Mouse (Mus musculus): ENCODE results near the gene Coro6. TPM values are rescaled to one million over a fixed set of nuclear protein-coding genes. Genes with fewer than 3 reads are reported as not detected.

Coro6 gene
- not detected in 2 replicates for polyA plus RNA-seq (2012; ENCODE audit: insufficient read depth, insufficient read length, missing spikeins)

- Histone ChIP-seq H3K4me3 (ENCODE audit: insufficient read depth, low read length) (peak within 1 kb of the TSS; percentile 65), H3K4me1 (ENCODE audit: control insufficient read depth, insufficient read depth, low read length) (0 out of 2 replicates have a peak, but pooled peaks cover 4% of the 10 kb centered on the region), H3K27ac (ENCODE audit: insufficient read depth, low read depth, low read length) (no peak within 1 kb of the TSS)
- TF ChIP-seq CTCF (IDR thresholded peaks at IDR 0.05; ENCODE audit: low read depth, low read length) = no peak
- TF ChIP-seq POLR2A (IDR thresholded peaks at IDR 0.05; ENCODE audit: borderline replicate concordance, low read depth, low read length) = no peak
These were observed at the start of gene Coro6 for GRCm38 (mm10) chr11:77462283-77463100. Gene Coro6 (plus strand): TSS chr11:77462411.

- no peak overlapping the region for H3K4me3 ChIP-seq (ENCODE audit: insufficient read depth, low read length)
- H3K4me1 ChIP-seq (ENCODE audit: control insufficient read depth, insufficient read depth, low read length) = peaks cover 39% of the 10 kb centered on the region
- TF ChIP-seq CTCF (IDR thresholded peaks at IDR 0.05; ENCODE audit: low read depth, low read length) = no peak
- TF ChIP-seq POLR2A (IDR thresholded peaks at IDR 0.05; ENCODE audit: borderline replicate concordance, low read depth, low read length) = no peak
- 0 out of 2 replicates have a peak overlapping the region, but pooled peaks have one; percentile 16 for H3K27ac ChIP-seq (ENCODE audit: insufficient read depth, low read depth, low read length)
These were observed 47.9 kb upstream of the Coro6 start for GRCm38 (mm10) chr11:77414141-77414839.

DNA sequence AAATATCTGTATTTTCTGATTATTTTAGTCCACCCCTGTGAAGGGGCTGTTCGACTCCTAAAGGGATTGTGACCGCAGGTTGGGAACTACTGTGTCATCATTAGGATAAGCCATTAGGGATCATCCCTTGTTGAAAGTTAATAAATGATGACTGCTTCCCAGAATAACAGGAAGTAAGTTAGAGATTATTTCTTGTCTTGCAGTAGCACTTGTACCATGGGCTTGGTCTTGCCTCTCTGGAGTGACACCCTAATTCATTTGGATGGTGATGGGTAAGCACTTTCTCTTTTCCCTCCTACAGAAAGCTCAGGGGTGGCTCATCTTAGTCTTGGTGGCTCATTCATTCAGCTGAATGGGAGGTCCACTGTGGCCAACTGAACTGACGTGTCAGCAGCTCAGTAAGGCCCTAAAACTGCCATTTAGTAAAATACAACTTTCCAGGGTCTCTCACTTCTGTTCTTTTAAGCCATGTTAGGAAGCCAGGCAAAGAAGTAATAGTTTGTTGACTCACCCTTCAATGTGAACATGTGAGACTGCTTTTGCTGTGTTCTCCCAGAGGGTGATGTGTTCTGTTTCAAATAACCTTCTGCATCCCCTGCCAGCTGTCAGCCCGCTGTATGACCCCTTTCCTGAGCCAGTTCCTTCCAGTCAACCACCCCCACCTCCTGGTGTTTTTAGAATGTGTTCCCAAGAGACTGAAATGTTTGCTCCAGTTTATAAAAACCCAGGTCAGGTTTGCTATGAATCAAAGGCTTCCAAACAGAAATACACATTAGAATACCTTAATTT, 45.8 kb upstream of the Coro6 start:
- Histone ChIP-seq H3K27ac (ENCODE audit: insufficient read depth, low read depth, low read length) (no peak overlapping the region), H3K4me1 (ENCODE audit: control insufficient read depth, insufficient read depth, low read length) (peaks cover 27% of the 10 kb centered on the region), H3K4me3 (ENCODE audit: insufficient read depth, low read length) (no peak overlapping the region)
- no peak for TF ChIP-seq CTCF (IDR thresholded peaks at IDR 0.05; ENCODE audit: low read depth, low read length)
- TF ChIP-seq POLR2A (IDR thresholded peaks at IDR 0.05; ENCODE audit: borderline replicate concordance, low read depth, low read length) = no peak

DNA sequence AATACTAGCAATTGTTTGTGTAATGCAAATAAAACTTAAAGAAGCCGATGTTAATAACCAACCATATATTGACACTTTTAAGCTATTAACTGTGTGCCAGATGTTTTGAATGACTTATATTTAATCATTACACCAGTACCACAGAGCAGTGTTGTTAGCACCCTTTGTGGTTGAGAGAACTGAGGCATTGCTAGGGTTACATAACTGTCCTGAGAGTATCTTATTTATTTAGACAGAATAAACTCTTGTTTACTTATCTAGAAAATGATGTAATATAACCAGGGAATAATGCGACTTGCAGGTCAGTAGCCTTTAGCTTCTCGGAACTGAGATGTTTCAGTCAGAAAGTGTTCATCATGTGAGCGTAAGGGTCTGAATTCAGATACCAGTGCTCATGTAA, 44.2 kb upstream of the Coro6 start:
- Histone ChIP-seq H3K27ac (ENCODE audit: insufficient read depth, low read depth, low read length) (no peak overlapping the region), H3K4me1 (ENCODE audit: control insufficient read depth, insufficient read depth, low read length) (peaks cover 22% of the 10 kb centered on the region), H3K4me3 (ENCODE audit: insufficient read depth, low read length) (no peak overlapping the region)
- no peak for TF ChIP-seq CTCF (IDR thresholded peaks at IDR 0.05; ENCODE audit: low read depth, low read length)
- TF ChIP-seq POLR2A (IDR thresholded peaks at IDR 0.05; ENCODE audit: borderline replicate concordance, low read depth, low read length) = no peak

DNA sequence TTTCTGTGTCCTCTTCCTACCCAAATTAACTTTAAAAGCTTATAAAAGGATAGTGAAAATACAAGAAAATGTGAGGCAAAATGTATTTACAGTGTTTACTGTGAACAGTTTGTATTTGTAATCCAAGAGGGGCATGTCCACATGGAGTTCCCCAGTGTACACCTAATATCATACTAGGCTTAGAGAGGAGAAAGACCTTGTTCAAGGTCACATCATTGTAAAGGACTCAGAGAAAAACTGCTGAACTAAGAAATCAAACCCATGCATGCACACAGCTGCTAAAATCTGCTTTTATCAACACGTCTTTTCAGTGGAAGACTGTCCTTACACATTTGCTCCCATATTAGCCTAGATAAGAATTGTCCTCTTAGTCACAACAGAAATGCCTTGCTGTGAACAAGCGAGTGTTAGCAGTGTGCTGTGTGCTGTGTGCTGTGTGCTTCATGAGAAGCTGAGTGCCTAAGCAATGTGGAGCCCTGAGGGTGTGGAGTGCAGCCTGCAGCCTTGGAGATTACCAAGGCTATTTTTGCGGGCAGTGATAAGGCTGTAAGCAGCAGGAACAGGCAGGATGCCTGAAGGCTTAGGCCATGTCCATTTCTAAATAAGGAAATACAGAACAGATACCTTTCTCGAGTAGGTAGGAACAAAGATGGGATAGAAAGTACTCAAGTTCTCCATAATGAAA, 38.9 kb upstream of the Coro6 start:
- H3K4me3 ChIP-seq (ENCODE audit: insufficient read depth, low read length) = no peak overlapping the region
- no peaks in the 10 kb centered on the region for H3K4me1 ChIP-seq (ENCODE audit: control insufficient read depth, insufficient read depth, low read length)
- TF ChIP-seq CTCF (IDR thresholded peaks at IDR 0.05; ENCODE audit: low read depth, low read length) (no peak), POLR2A (IDR thresholded peaks at IDR 0.05; ENCODE audit: borderline replicate concordance, low read depth, low read length) (no peak)
- H3K27ac ChIP-seq (ENCODE audit: insufficient read depth, low read depth, low read length) = no peak overlapping the region

DNA sequence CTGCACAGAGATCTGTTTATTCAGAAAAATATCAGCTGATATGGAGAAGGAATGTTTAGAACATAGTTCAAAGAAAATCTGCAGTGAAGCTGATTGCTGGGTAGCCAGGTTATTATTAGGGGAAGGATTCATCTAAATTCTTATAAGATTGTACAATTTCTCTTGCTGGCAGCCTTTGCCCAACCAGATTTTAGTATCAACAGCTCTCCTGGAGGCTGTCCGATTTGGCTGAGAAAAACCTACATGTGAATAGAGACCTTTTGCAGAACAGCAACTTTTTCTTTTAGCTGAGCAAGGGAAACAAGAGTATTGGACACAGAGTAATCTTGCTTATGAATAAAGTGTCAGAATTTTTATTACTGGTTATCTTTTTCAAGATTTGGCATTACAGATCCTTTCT, 33.8 kb upstream of the Coro6 start:
- TF ChIP-seq POLR2A (IDR thresholded peaks at IDR 0.05; ENCODE audit: borderline replicate concordance, low read depth, low read length) = no peak
- no peak for TF ChIP-seq CTCF (IDR thresholded peaks at IDR 0.05; ENCODE audit: low read depth, low read length)
- Histone ChIP-seq H3K4me3 (ENCODE audit: insufficient read depth, low read length) (no peak overlapping the region), H3K27ac (ENCODE audit: insufficient read depth, low read depth, low read length) (no peak overlapping the region), H3K4me1 (ENCODE audit: control insufficient read depth, insufficient read depth, low read length) (no peaks in the 10 kb centered on the region)

DNA sequence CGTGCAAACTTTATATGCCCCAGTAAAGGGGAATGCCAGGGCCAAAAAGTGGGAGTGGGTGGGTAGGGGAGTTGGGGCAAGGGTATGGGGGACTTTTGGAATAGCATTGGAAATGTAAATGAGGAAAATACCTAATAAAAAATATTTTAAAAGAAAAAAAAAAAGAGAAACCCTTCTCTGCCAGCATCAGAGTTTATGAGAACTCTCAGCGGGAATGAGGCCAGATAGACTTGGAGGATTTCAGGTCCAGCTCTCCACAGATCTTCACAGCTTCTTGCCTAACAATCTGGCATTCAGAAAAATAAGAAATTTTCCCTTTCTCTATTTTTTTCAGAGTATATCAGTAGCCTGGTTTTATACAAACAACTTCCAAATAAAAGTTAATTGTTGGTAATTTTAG, 25.2 kb upstream of the Coro6 start:
- TF ChIP-seq CTCF (IDR thresholded peaks at IDR 0.05; ENCODE audit: low read depth, low read length) (no peak), POLR2A (IDR thresholded peaks at IDR 0.05; ENCODE audit: borderline replicate concordance, low read depth, low read length) (no peak)
- Histone ChIP-seq H3K4me3 (ENCODE audit: insufficient read depth, low read length) (no peak overlapping the region), H3K27ac (ENCODE audit: insufficient read depth, low read depth, low read length) (no peak overlapping the region), H3K4me1 (ENCODE audit: control insufficient read depth, insufficient read depth, low read length) (peaks cover 17% of the 10 kb centered on the region)

GRCm38 (mm10) chr11:77440081-77440480, 22.1 kb upstream of the Coro6 start:
- H3K27ac ChIP-seq (ENCODE audit: insufficient read depth, low read depth, low read length) = no peak overlapping the region

DNA sequence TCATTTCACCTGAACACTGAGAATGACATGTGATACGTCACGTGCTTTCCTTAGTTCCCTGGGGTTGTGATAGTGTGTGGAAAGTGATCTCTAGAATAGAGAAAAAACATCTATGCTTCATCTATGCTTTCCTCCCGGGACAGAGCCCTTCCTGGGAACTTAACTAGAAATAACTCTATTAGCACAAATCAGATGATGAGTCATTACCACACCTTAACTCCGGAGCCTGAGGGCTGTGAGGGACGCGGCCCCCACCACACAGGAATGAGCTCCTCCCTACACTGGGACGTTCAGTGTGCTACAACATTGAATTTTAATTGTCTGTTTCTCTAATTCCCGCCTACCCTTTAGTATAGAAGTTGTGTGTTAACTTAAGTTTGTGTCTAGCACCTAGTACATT, 21.2 kb upstream of the Coro6 start:
- Histone ChIP-seq H3K4me3 (ENCODE audit: insufficient read depth, low read length) (no peak overlapping the region), H3K27ac (ENCODE audit: insufficient read depth, low read depth, low read length) (0 out of 2 replicates have a peak overlapping the region, but pooled peaks have one; percentile 16), H3K4me1 (ENCODE audit: control insufficient read depth, insufficient read depth, low read length) (peaks cover 45% of the 10 kb centered on the region)
- TF ChIP-seq POLR2A (IDR thresholded peaks at IDR 0.05; ENCODE audit: borderline replicate concordance, low read depth, low read length) (no peak), CTCF (IDR thresholded peaks at IDR 0.05; ENCODE audit: low read depth, low read length) (no peak)

More at GRCm38 (mm10) chr11:77440081-77440480, 22.1 kb upstream of the Coro6 start:
- Histone ChIP-seq H3K4me1 (ENCODE audit: control insufficient read depth, insufficient read depth, low read length) (peaks cover 37% of the 10 kb centered on the region), H3K4me3 (ENCODE audit: insufficient read depth, low read length) (no peak overlapping the region)
- TF ChIP-seq CTCF (IDR thresholded peaks at IDR 0.05; ENCODE audit: low read depth, low read length) (no peak), POLR2A (IDR thresholded peaks at IDR 0.05; ENCODE audit: borderline replicate concordance, low read depth, low read length) (no peak)
